Mouse (Mus musculus): ENCODE measurements at regions not wholly inside any gene's neighbourhood (a gene's known extent, or its start where the extent isn't known, plus 50 kb on each side); places are given as distances from the start of the nearest gene placed in this dataset.

GRCm38 (mm10) chr6:47395465-47396337 lies 57.5 kb upstream of the Cul1 start:
- TF ChIP-seq CTCF (IDR thresholded peaks at IDR 0.05; ENCODE audit: low read depth) (peak; percentile 75), EP300 (IDR thresholded peaks at IDR 0.05; ENCODE audit: low read depth) (no peak)
